Mouse (Mus musculus) neural tube, embryonic 10.5 days (tissue): Measurements from ENCODE around the gene Zscan2.

ENCODE experiments used
- DNase-seq: peaks from one replicate; pipeline ENCODE4 v3.0.0-alpha.2; 2017; ENCODE audit warnings: low spot score; ENCODE audit errors: extremely low spot score

Gene Zscan2

GRCm38 (mm10) chr7:80919647-80920008 lies 58.9 kb downstream of the Zscan2 start:
- no peak for DNase-seq

GRCm38 (mm10) chr7:80923165-80923564 lies 62.4 kb downstream of the Zscan2 start:
- DNase-seq, result no peak
